9 mouse cellular contexts compared by ENCODE assay signal in genomic region chr16:23991170-23991569, GRCm38 (mm10). TPM values are rescaled to one million over a fixed set of nuclear protein-coding genes. Genes with fewer than 3 reads are reported as not detected.
DNase-seq lines count a peak whose midpoint lies in the region; ATAC-seq lines count a peak whose summit lies in the region.
"Had no signal": no experiment of that assay in that cellular context is flagged by ENCODE, and none has a peak within 500 bp of the region (broad histone marks: within the 10 kb centered on the region; RNA-seq: fewer than 3 reads in every experiment).

No protein-coding gene starts in this region.

- no peak for ATAC-seq in hindbrain, embryonic 12.5 days (ENCODE audit: low FRiP score)
- no peak for ATAC-seq in forebrain, embryonic 14.5 days

- H3K27me3 ChIP-seq in hindbrain, embryonic 10.5 days (ENCODE audit: insufficient read depth, poor library complexity, severe bottlenecking): peaks cover 25% of the 10 kb centered on the region
- H3K27me3 ChIP-seq in hindbrain, embryonic 12.5 days: peaks cover 17% of the 10 kb centered on the region
- H3K27me3 ChIP-seq in forebrain, embryonic 14.5 days (replicated peaks; ENCODE audit: control insufficient read depth, insufficient read depth, low read length): no peaks in the 10 kb centered on the region

- H3K9ac ChIP-seq in hindbrain, embryonic 12.5 days: no peak overlapping the region
- no peak overlapping the region for H3K9ac ChIP-seq in forebrain, embryonic 14.5 days (ENCODE audit: low read length)

- H3K9me3 ChIP-seq in hindbrain, embryonic 10.5 days: no peaks in the 10 kb centered on the region
- H3K9me3 ChIP-seq in hindbrain, embryonic 12.5 days (replicated peaks): no peaks in the 10 kb centered on the region
- H3K9me3 ChIP-seq in forebrain, embryonic 14.5 days (replicated peaks; ENCODE audit: control insufficient read depth, low read length): no peaks in the 10 kb centered on the region

- peaks cover 30% of the 10 kb centered on the region; the same call in 1 of the 2 replicates for H3K4me1 ChIP-seq in hindbrain, embryonic 10.5 days (replicated peaks)
- H3K4me1 ChIP-seq in hindbrain, embryonic 12.5 days: peaks cover 15% of the 10 kb centered on the region
- H3K4me1 ChIP-seq in brown adipose tissue, adult 24 weeks (ENCODE audit: control insufficient read depth, insufficient read depth, insufficient read length, low read length): peaks cover 9% of the 10 kb centered on the region; the same call in 1 of the 2 replicates
- peaks cover 13% of the 10 kb centered on the region; the same call in 1 of the 2 replicates for H3K4me1 ChIP-seq in forebrain, embryonic 14.5 days (ENCODE audit: control insufficient read depth, insufficient read depth, low read length)

- whole genome bisulfite sequencing in hindbrain, embryonic 10.5 days: 0% methylated on average over 4 of the region's 4 CpGs
- WGBS in hindbrain, embryonic 12.5 days: 1% methylated on average over 4 of the region's 4 CpGs
- WGBS in forebrain, embryonic 14.5 days: 1% methylated on average over 4 of the region's 4 CpGs

- no peak overlapping the region for H3K27ac ChIP-seq in hindbrain, embryonic 10.5 days
- H3K27ac ChIP-seq in hindbrain, embryonic 12.5 days: no peak overlapping the region
- H3K27ac ChIP-seq in brown adipose tissue, adult 24 weeks (replicated peaks; ENCODE audit: low read depth, low read length): peak overlapping the region; percentile 78
- no peak overlapping the region for H3K27ac ChIP-seq in forebrain, embryonic 14.5 days (ENCODE audit: low read depth, low read length)

- no peak overlapping the region for H3K4me3 ChIP-seq in hindbrain, embryonic 10.5 days
- H3K4me3 ChIP-seq in hindbrain, embryonic 12.5 days: no peak overlapping the region
- H3K4me3 ChIP-seq in brown adipose tissue, adult 24 weeks (ENCODE audit: insufficient read depth, low read depth, low read length): no peak overlapping the region
- H3K4me3 ChIP-seq in forebrain, embryonic 14.5 days (ENCODE audit: low read depth, low read length): peak overlapping the region; percentile 72; the same call in 1 of the 2 replicates

- no peak overlapping the region for H3K4me2 ChIP-seq in hindbrain, embryonic 12.5 days (replicated peaks)
- H3K4me2 ChIP-seq in forebrain, embryonic 14.5 days (ENCODE audit: low read length): peak overlapping the region; percentile 88; the same call in 1 of the 2 replicates

- peak; percentile 79 for DNase-seq in hindbrain, embryonic 10.5 days (ENCODE audit: low spot score)
- DNase-seq in forebrain, embryonic 14.5 days (ENCODE audit: low spot score): peak; percentile 86
- DNase-seq in heart, postnatal 4 days: peak; percentile 95
- peak; percentile 90 for DNase-seq in left cerebral cortex, postnatal 25 days (ENCODE audit: low spot score in 2 of 2)
- peak; percentile 96 for DNase-seq in naive thymus-derived CD4-positive, alpha-beta T cell, adult 2 months (ENCODE audit: low read depth)
- peak; percentile 83 to 94 for DNase-seq in spleen, postnatal 4 days (ENCODE audit: low spot score in 2 of 2)

- H3K36me3 ChIP-seq in hindbrain, embryonic 10.5 days: no peaks in the 10 kb centered on the region
- no peaks in the 10 kb centered on the region for H3K36me3 ChIP-seq in hindbrain, embryonic 12.5 days
- no peaks in the 10 kb centered on the region for H3K36me3 ChIP-seq in forebrain, embryonic 14.5 days (ENCODE audit: control insufficient read depth, insufficient read depth, low read length)

- intact Hi-C loops in left cerebral cortex, postnatal 25 days (cut with DNase I): loop anchor here (5.0 kb wide), 1 partner anchor 226 kb away; no protein-coding TSS in a partner anchor

RNA-seq across cellular contexts. Expression of gene Bcl6, which starts 2.5 kb away (rescaled TPM):
- 0.16 and 0.19 TPM in 2 replicates for polyA plus RNA-seq in hindbrain, embryonic 10.5 days (2016; fragmentation: Nextera tagmentation; extraction: Ambion mirVana)
- polyA plus RNA-seq in hindbrain, embryonic 12.5 days (2016; fragmentation: Nextera tagmentation; extraction: Ambion mirVana): 0.12 and 0.18 TPM in 2 replicates
- polyA plus RNA-seq in brown adipose tissue, adult 24 weeks (2012; ENCODE audit: insufficient read depth, insufficient read length, missing spikeins): 20.3 and 66.4 TPM in 2 replicates
- 1.3 and 1.7 TPM in 2 replicates for polyA plus RNA-seq in forebrain, embryonic 14.5 days (2014; fragmentation: Nextera tagmentation; extraction: Ambion mirVana)
- 1 to 10 TPM; 1.5 TPM for total RNA-seq in heart, postnatal 4 days (2021)
- 10 to 100 TPM; 27.9 to 32.5 TPM for total RNA-seq in left cerebral cortex, postnatal 25 days (2021)

RNA-seq across cellular contexts. Expression of gene Gm37419, which starts 2.9 kb away (rescaled TPM):
- not detected in 2 replicates for polyA plus RNA-seq in hindbrain, embryonic 10.5 days (2016; fragmentation: Nextera tagmentation; extraction: Ambion mirVana)
- not detected in 2 replicates for polyA plus RNA-seq in hindbrain, embryonic 12.5 days (2016; fragmentation: Nextera tagmentation; extraction: Ambion mirVana)
- polyA plus RNA-seq in brown adipose tissue, adult 24 weeks (2012; ENCODE audit: insufficient read depth, insufficient read length, missing spikeins): not detected in 2 replicates
- not detected in 2 replicates for polyA plus RNA-seq in forebrain, embryonic 14.5 days (2014; fragmentation: Nextera tagmentation; extraction: Ambion mirVana)
- not detected for total RNA-seq in heart, postnatal 4 days (2021)
- total RNA-seq in left cerebral cortex, postnatal 25 days (2021): not detected
- polyA plus RNA-seq: neural tube, embryonic 14.5 days had no signal

RNA-seq across cellular contexts. Expression of gene Rtp2, which starts 59.0 kb away (rescaled TPM):
- polyA plus RNA-seq in hindbrain, embryonic 10.5 days (2016; fragmentation: Nextera tagmentation; extraction: Ambion mirVana): not detected in 2 replicates
- not detected in 2 replicates for polyA plus RNA-seq in hindbrain, embryonic 12.5 days (2016; fragmentation: Nextera tagmentation; extraction: Ambion mirVana)
- not detected in 2 replicates for polyA plus RNA-seq in brown adipose tissue, adult 24 weeks (2012; ENCODE audit: insufficient read depth, insufficient read length, missing spikeins)
- not detected in 2 replicates for polyA plus RNA-seq in forebrain, embryonic 14.5 days (2014; fragmentation: Nextera tagmentation; extraction: Ambion mirVana)
- not detected for total RNA-seq in heart, postnatal 4 days (2021)
- total RNA-seq in left cerebral cortex, postnatal 25 days (2021): not detected
- polyA plus RNA-seq: neural tube, embryonic 14.5 days had no signal
